Mouse (Mus musculus) adrenal gland, postnatal 36 days (tissue): ENCODE measurements around the gene Gm20388. TPM values are rescaled to one million over a fixed set of nuclear protein-coding genes. Genes with fewer than 3 reads are reported as not detected.
A peak's percentile ranks its signal among the peaks of the same experiment; 100 is the strongest.

Experiments used
- DNase-seq, 2 experiments: peaks; one replicate each; pipeline ENCODE4 v3.0.0; 2021; ENCODE audit warnings: mixed read lengths in 1 of 2
- total RNA-seq, 2 experiments: library from RNA; stranded (reverse); gene quantifications; 2 replicates each; pipeline ENCODE4 v1.2.3; 2021

The Gm20388 gene
- total RNA-seq, 2 experiments from 2014 or later = 2.4 to 7.4 TPM

DNA sequence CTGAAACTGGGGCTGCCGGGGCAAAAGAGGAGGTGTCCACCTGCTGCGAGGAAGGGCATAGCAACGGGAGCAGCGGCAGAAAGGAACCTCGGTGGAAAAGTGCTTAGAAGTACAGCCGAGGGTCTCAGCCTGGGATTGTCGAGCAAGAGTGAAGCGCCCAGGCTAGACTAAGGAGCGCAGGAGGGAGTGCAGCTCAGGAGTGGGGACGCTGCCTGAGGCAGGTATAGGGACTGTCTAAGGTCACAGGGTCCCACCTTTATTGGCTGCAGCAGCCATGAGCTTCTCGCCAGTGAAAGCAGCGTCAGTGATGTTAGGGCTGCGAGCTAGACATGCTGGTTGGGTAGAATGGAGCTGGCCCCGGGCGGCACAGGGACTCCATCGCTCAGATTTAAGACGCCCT lies 3207.1 kb downstream of the Gm20388 start:
- no peak for DNase-seq

DNA sequence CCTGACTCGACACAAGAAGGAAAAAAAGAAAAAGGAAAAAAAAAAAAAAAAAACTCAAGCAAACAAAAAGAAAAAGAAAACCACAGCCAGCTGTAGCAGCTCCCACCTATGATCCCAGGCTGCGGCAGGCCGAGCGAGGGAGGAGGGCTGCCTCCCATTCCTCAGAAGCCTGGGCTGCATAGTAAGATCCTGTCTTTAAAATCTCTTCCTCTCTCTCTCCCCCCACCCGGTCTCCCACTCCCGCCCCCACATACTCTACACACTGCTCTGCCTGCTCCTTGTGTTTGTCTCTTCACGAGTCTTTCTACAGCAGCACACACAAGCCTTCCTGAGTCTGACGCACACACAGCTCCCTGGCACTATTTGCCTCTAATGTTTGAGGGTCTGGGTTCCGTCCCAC lies 3211.4 kb downstream of the Gm20388 start:
- no peak for DNase-seq

DNA sequence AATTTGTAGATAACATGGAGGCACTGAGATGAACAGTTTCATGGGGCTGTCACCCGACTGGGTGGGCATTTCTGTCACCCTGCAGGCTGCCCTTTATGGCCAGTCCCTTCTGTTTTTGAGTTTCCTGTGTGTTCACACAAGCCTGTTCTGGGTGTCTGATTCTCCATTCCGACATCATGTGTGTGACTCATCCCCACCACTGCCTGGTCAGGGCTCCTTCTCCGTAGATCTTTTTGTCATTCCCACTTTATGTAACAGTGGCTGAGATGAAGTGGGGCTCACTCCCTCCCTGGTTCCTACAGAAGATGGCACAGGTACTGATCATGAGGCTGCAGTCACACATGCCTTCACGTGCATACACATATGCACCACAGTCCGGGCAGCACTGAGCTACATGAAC lies 3212.0 kb downstream of the Gm20388 start:
- no peak for DNase-seq

DNA sequence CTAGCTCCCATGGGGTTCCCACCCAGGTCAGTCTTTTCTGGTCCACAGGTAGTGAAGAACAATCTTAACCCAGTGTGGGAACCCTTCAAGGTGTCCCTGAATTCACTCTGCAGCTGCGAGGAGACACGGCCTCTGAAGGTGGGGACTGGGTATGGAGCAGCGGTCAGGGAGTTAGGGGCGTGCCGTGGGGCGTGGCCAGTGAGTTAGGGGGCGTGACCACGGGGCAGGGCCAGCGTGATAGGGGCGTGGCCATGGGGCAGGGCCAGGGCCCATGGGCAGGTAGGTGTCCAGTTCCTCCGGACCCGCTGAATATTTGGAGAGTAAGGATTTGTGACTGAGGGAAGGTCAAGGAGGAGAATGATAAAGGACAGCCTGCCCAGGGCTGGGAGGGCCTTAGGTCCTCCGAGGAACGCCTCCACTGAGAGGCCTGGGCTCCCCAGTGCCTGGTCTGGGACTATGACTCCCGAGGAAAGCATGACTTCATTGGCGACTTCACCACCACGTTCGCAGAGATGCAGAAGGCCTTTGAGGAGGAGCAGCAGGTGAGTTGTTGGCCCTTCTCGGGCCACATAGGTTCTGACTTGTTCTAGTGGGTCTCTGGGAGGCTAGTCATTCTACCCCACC lies 3215.7 kb downstream of the Gm20388 start:
- peak; percentile 30 to 59 for DNase-seq

DNA sequence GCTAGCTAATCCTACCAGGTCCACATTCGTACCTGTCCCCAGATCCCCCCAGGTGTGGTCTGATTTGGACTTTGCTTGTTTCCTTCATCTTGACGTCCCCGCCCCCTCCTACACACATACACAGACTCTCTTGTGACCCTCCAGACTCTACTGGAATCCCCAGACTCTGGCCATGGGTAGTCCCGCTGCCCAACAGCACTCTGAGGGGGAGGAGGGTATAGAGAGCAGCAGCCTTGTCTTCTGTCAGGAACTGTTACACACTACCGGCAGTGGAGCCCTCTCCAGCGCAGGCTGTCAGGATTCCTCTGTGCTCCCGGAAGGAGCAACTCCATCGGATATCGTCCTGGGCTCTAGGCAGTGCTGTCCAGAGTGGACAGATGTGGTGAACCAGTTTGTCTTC lies 3220.4 kb downstream of the Gm20388 start:
- no peak for DNase-seq

DNA sequence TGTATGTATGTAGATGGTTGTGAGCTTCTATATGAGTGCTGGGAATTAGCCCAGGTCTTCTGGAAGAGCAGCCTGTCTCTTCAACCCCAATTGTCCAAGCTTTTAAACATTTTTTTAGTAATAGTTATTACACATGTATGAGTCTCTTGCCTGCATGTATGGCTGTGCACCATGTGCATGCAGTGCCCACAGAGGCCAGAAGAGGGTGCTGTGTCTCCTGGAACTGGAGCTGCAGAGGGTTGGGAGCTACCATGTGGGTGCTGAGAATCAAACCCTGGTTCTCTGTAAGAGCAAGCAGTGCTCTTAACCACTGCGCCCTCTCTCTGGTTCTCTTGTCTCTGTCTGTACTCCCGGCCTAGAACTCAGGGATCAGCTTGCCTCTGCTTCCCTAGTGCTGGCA lies 3222.3 kb downstream of the Gm20388 start:
- no peak for DNase-seq

DNA sequence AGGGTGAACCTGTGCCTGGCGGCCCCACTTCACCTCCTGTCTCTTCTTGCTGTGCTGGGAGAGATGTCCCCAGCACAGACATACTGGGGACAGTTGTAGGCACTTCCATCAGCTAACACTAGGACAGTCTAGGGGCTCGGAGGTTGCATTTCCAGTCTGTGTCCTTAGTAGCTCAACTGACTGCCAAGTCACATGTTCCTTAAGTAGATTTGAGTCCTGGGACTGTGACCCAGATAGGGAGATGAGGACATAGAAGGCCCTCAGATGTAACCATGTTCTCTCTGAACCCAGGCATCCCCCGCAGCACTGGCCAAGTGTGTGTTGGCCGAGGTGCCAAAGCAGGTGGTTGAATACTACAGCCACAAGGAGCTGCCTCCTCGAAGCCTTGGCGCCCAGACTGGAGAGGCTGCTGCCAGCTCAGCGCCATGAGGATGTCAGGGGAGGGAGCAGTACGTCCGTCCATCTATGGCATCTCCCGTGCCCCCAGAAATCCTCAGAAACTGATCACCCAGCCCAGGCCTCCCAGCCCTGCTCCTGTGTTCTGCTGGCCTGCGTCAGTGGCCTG lies 3223.6 kb downstream of the Gm20388 start:
- DNase-seq = no peak

DNA sequence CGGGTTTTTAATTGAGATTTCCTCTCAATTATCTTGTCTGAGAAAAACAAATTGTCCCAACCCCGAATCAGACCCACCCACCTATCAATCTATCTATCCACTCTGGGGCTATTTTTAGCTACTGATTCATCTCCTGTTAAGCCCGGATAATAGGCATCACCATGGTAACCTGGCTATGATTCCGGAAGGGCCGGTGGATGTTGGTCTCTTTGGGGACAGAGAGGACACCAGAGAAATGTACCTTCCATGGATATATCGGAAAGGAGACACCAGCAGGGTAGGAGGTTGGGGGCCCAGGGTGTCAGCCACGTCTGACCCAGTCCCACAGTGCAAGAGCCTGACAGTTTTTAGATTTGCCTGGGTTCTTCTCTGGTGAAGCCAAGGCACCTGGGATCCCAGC lies 3224.8 kb downstream of the Gm20388 start:
- DNase-seq = peak; percentile 43 to 57

DNA sequence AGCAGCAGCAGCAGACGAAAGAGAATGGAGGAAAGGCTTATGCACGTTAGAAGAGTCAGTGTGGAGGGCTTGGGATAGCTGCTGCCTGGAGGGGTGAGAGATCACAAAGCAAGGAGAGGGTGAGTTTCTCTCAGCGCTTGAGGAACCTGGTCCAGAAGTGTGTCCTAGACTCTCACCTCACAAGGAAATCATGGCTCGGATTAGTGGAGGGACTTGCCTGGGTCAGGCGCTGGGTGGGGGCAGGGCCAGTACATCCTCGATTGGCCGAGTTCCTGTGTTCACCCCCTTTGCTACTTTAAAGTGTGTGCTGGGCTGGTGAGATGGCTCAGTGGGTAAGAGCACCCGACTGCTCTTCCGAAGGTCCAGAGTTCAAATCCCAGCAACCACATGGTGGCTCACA lies 3225.2 kb downstream of the Gm20388 start:
- no peak for DNase-seq

DNA sequence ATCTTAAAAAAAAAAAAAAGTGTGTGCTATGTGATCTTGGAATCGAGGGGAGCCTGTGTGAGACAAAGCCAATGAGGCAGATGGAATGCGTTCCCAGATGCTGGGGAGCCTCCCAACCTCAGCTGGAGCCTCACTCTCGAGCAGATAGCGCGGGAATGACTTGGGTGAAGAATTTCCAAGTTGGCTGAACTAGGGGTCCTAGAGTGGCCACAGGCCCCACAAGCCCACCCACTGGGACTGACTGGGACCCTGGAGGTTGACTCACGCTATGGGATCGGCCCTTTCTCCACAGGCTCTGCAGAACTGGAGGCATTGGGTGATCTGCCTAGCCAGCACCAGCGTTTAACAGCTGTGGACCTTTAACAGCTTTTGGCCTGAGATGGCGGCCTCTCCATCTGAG lies 3225.6 kb downstream of the Gm20388 start:
- no peak for DNase-seq

DNA sequence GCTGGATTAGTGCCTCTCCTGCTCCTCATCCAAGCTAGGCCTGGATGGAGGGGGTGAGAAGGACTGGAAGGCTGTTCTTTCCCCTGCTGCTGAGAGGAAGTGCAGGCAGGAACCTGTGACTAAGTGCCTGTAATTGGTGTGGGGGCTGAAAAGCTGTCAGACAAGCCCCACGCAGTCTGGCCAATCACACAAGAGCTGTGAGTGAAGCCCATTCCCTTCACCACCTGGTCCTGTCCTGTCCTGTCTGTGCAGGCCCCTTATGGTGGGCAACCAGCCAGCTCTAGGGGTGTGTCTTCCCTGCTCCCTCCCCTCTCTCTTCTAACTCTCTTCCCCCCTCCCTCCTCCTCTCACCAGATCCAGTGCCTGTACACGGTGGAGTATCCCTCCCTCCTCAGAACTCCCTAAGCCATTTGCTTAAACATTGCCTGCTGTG lies 3227.0 kb downstream of the Gm20388 start:
- DNase-seq = peak; percentile 31 to 35

DNA sequence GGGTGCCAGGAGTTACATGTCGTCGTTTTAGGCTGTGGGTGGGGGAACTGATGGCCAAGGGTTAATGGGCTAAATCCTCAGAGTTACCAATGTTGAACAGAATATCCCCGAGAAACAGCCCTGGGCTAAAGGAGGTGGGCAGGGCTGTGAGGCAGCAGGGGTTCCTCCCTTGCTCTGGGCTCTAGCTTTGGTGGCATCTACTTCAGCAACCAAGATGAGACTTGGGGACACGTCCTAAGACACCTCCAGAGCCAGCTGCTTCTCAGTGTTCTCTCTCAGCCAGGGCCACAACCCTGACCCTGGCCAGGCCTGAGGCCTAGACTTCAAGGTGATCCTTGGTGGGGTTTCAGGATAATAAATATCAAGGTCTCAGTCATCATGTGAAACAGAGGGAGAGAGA lies 3228.1 kb downstream of the Gm20388 start:
- no peak for DNase-seq

DNA sequence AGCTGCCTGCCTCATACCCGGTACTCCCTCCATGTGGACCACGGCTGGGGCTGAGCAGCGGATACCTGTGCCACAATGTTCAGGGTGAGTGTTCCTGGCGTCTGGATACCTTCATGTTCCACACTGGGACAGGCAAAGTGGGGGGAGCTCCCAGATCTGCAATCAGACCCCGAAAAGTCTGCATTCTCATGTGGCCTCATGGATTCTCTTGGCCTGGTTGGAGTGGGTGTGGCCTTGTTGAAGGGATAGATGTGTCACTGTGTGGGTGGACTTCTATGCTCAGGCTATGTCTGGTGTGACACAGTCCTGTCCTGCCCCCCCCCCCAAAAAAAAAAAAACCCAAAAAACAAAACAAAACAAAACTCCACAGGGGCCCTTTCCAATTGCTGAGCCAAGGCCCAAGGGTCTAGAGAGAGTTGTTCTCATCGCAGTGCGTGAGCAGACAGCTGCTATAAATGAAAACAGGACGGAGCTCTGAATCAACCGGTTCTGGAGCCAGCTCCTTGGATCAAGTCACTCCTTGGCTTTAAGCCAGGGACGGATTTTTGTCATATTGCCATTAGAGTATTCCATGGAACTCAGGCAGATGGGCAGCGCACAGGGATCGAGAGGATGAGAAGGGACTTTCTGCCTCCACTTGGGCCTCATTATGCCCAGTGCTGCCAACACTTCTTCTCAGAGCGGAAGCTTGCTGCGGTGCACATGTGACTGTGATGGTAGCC lies 3231.3 kb downstream of the Gm20388 start:
- DNase-seq = peak; percentile 77 to 89

DNA sequence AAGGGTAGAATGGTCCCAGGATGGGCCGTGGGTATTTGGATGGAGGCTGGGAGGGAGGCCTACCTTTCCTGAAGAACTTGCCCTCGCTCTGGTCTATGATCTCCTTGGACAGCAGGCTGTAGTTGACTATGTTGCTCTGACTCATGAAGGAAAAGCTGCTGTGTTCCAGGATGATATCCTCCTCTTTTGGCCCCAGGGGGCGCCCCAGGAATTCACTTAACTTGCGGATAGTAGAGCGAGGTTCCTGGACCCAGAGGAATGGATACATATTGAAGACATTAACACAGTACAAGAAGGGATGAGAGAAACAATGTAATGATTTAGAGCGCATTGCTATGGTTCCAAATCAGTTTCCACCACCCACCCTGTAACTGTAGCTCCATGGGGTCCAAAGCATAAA lies 3234.6 kb downstream of the Gm20388 start:
- DNase-seq = peak; percentile 65 to 77

DNA sequence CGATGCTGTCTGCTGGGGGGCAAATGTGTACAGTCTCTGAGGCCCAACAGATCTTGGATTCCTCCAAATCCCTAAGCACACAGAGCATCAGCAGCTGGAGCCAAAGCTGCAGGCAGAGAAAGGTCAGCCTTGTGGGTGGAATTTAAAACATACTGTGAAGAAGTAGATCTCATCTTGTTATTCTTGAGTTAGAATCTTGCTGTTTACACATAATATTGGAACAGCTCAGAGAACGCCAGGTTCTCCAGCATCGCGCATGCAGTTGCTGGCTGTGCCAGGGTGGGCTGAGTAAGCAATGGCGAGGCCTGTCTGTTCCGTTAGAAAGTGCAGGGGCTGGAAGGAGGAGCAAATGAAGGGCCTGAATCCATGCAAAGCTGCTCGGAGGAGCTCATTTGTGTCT lies 3235.7 kb downstream of the Gm20388 start:
- no peak for DNase-seq

DNA sequence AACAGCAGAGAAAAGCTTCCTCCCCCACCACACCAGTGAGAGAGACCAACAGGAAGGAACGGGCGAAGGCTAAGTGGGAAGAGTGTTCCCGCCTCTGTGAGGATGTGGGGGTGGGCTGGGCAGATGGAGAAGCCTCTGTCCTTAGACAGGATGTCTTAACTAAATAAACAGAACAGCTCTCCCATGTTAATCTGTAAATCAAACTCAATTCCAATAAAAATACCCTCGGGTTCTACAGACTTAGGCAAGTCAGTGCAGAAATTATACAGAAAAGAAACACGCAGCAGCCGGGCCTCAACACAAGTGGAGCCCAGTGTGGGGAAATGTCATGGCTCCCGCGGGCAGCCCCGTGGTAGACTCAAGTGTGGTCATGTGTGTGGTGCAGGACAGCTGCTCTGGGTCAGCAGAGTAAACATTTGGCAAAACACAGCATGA lies 3240.1 kb downstream of the Gm20388 start:
- DNase-seq = peak in 1 of 2 experiments; percentile 28

DNA sequence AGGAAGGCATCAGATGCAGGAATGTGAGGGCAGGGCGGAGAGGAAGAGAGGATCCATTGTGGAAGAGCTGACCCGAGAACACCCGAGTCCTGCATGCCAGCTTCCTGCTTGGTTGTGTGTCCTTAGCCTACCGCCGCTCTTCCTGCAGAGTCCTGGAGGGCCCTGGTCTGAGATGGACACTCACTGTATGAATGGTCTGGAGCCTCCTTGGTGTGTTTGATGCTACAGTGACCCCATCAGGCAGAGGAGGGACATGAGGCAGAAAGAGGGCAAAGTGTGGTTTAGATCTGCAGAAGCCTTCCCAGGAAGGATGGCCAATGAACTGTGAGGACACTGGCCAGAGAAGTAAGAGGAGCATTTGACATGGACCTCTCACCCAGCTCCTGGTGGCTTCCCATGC lies 3244.5 kb downstream of the Gm20388 start:
- DNase-seq = no peak

DNA sequence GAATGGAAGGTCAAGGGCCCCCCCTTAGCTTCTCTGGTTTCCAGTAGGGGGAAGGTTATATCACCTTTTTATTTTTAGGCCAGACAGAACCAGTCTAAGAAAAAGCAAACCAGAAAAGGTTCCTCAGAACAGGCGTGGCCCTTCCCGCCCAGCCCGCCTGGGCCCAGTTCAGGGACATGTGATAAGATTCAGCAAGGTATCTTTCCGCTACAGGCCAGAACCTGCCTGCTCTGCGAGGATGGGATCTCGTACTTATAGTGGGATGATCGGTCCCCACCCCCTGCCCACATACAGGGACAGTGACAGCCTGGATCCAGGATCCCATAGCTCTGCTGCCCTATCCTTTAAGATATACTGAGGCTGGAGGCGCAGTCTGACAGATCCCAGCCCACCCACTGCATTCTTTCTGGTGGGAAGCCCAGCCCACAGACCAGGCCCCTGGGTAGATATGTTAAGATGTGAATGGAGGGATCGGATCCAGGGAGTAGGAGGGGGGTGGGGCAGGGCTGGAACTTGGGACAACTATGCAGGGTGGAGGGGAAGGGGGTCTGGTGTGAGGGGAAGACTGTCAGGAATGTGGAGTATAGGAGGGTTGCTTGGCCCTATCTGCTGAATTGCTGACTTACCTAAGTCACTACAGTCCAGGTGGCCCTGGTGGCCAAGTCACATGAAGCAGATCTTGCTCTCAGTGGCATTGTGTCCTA lies 3245.6 kb downstream of the Gm20388 start:
- no peak for DNase-seq

DNA sequence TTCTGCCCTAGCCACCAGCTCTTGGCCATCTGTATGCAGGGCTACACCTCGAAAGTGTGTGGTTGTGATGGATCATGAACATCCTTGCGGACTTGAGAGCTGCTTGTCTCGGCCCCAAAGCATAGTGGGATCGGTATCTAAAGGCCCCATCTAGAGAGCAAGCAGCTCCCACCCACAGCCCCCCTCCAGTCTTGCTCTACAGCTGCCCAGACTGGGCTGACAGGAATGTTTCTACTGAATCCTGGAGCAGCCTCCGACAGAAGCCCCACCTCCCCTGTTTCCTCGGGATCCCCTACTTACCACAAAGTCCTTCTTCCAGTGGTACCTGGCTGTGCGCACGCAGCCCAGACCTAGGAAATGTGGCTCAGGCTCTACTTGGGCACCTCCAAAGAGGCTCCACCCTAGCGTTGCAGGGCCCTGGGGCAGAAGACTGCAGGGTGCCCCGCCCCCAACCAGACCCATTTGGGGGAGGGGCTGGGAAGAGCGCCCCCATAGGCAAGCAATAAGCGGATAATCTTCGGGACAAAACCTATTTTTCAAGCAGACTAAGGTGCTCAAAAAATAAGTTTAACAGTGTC lies 3247.3 kb downstream of the Gm20388 start, which contains the start of gene Sult5a1:
TSS of gene Sult5a1 (minus strand) at position 428 of the 578 bp plus-strand sequence.
- DNase-seq = no peak

DNA sequence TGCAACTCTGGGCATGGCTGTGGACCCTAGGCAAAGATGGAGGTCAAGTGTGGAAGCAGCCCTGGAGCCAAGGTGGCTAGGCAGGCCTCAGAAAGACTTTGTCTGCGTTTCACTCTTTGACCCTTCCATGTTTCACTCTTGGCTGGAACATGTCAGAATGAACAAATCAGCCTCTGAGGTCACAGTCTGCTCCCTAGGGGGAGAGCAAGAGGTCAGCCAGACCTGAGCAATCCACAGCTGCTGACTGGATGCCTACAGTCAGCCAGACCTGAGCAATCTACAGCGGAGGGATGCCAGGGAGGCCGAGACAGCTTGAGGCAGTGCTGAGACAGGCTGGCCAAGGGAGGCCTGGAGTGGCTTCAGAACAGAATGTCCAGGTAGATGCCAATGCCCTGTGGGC lies 3270.8 kb downstream of the Gm20388 start:
- peak; percentile 65 to 66 for DNase-seq

DNA sequence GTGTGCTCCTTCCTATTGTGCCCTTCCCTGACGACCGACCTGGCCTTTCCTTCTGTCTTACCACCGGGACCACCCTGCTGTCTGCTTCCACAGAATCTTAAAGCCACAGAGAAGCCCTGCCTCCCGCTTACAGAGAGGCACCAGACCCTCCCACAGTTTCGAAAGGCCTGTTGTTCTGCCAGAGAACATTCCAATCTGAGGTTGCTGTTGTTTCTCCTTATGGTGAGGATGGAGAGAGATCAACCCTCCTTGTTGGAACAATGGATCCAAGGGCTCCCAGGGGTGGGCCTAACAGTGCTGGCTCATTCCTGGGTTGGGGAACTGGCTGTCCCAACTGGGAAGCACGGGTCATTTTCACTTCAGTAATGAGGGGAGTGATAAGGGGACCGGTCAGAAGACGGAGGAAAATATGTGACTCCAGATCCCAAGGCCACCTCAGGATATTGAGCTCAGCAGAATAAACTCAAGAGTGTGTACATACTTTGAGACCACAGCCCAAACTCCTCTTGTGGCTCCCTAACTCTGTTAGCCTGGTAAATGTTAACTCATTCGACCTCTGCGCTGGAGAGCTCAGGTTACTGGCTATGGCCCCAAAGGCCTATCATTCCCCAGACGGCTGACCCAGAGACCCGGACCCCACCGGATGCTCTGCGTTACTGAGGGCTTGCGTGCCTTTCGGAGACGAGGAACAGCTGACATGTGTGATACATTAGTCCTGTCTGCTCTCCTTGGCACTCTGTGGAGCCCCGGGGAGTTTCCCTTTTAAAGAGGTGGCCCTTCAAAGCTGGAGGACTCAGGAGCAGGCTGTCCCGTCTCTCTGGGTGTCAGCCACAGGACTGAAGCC lies 3275.1 kb downstream of the Gm20388 start, which contains the start of gene Dpep1:
TSS of gene Dpep1 (plus strand) at position 677 of the 844 bp plus-strand sequence.
- DNase-seq = peak in 1 of 2 experiments; percentile 38
